Mouse (Mus musculus) cerebellum, postnatal 36 days (tissue): Measurements from ENCODE around the gene Stxbp5.
"Not testable (repeated sequence)": the region's sequence is repeated elsewhere in the genome, so short reads cannot be mapped to it uniquely, and the experiment has no call there.

ENCODE experiments used
- DNase-seq, 2 experiments: peaks; one replicate each; pipeline ENCODE4 v3.0.0; 2021 to 2022; ENCODE audit warnings: mixed read lengths in 2 of 2

The Stxbp5 gene

GRCm38 (mm10) chr10:9901071-9901696 is at the start of gene Stxbp5:
TSS of gene Stxbp5 (minus strand) at chr10:9901079.
- DNase-seq, result peak; percentile 85 to 86

DNA sequence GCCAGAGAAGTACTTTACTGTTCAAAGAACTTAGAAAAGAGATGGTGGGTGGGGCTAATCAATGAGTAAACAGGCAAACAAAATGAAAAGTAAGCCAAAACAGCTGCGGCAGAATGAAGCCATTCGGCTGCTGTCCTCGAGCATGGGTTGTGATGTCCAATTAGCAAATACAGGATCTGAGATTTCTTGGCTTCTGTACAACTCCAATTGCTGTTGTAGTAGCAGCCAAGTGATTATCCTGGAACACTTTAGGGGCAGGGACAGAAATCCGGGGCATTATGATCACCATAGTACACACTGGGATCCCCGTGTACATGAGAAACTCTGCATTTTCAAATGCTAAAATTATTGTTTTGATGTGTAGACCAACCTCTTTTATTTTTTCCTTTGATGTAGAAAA is 11.5 kb upstream of the Stxbp5 start:
- DNase-seq, result no peak

DNA sequence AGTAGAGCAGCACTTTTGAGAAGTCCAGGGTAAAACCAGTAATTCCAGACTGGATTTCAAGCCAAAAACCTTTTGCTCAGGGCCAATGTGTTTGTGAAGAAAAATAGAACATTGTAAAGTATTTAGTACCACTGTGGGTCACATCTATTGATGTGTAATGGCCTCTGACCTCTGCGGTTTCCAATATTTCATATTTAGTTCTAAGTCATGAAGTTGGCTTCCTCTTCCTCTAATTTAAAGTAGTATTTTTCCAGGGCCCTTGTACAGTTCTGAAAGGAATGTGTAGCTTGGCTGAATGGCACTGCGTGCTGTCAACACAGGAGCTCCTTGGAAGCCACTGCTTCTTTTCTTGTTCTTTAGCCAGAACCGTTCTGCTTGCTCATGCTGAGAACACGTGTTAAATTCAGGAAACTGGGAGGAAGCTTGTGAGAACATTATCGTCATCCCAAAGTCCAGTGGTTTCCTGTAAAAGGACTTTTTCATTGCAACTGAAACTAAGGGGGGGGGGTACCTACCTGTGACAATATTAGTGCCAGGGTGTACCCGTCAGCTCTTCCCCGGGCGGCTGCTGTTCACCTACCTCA is 7.1 kb upstream of the Stxbp5 start:
- DNase-seq, result no peak

DNA sequence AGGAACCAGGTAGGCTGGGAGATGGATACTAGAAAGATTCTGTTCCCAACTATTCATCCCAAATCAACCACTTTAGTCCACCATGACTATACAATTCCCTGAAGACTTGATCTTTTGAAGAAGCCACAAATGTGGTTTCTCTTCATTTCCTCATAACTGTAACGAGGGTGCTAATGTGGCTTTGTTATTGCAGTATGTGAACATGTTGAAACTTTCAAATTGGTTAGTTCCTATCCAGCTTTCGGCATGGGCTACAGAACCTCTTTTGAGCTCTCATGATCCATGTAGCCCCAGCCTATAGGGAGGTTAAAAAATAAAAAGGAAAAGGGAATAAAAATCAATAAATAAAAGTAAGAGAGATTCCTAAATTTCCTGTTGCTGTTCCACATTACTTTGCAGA is 6.6 kb upstream of the Stxbp5 start:
- no peak for DNase-seq

- no peak for DNase-seq
Measured at GRCm38 (mm10) chr10:9906185-9906584, 5.3 kb upstream of the Stxbp5 start.

DNA sequence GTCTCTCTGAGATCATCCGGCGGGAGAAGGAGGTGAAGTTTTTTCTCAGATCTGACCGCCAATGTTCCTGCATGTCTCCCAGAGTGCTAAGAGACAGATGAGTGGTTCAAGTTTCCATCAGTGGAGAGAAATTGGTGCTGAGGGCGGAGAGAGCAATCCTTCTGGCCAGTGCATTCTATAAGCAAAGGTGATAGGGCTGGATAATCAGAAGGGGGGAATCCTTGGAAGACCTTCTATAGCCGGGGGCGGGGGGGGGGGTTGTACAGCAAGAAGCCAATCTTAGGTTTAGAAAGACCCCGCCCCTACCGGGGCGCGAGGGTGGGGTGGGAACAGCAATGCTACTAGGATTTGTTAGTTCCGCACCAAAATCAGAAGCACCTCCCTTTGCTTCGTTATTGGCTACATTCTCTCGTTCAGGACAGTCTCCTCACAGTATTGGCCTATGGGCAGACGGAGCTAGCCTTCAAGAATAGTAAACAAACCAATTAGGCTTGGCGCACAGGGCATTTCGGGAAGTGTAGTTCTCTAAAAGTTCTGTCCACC is 889 bp upstream of the Stxbp5 start:
- DNase-seq, result peak; percentile 76 to 78

DNA sequence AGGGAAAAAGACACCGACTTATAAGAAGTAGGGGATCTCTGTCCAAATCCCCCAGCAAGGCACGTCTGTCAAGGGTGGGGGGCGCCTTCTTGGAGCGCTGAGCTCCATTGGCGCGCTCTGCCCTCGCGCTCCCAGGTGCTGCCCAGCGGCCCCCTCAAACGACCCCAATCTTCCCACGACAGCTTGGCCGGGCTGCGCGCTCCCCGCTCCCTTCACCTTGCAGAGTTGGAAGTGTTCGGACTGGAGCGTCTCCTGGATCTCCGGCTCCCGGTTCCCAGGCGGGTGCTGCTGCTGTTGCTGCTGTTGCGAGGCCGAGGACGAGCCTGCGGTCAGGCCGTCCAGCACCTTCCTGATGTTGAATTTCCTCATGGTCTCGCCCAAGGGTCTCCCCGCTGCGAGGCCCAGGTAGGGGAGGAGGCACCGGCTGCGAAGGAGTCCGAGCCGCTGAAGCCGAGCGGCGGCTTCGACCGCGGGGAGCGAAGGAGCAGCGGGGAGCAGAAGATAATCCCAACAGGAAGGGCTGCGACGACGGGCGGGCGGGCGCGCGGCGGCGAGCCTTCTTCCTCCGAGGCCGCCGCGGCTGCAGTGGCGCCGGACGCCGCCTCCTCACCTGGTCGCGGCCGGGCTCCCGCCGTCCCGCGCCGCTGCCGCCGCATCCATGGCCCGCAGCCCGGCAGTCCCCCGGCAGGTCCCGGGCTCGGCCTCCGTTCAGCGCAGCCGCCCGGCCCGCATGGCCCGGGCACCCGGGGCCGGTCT is 386 bp downstream of the Stxbp5 start:
- peak in 1 of 2 experiments; percentile 62 for DNase-seq

DNA sequence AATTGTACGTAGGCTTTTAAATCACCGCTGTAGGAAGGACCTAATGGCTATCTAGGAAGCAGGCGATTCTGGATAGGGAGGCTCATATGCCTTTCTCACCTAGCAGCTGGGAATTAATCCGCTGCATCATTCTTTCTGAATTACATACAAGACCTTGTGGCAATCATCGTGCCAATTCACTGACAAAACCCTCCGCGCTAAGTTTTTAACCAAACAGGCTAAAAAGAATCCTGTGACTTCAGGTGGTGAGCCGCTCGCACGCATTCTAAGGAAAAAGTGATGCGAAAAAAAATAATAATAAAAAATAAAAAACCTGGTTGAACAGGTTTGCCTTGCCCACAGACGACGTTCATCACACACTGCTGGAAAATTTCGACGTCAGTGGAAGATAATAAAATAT is 1.1 kb downstream of the Stxbp5 start:
- peak in 1 of 2 experiments; percentile 29 for DNase-seq

DNA sequence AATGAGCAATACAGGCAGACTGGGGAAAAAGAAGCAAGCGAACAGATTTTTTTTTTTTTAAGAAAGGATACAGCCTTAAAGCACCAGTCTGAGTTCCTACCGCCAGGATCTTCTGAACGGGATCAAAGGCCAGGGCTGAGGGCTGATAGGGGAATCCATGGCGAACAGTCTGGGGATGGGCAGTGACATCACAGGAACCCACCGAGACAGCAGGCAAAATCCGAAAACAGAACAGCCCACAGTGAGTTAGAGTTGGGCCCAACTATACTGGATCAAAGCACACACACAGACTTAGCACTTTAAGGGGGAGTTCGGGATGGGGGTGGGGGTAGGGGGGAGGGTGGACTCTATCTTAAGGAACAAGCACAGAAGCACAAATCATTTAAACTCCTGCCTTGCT is 1.8 kb downstream of the Stxbp5 start:
- DNase-seq, result no peak

GRCm38 (mm10) chr10:9897852-9898251 is 3.0 kb downstream of the Stxbp5 start:
- no peak for DNase-seq

- no peak for DNase-seq
Measured at GRCm38 (mm10) chr10:9893562-9893961, 7.3 kb downstream of the Stxbp5 start.

GRCm38 (mm10) chr10:9889651-9890050 is 11.2 kb downstream of the Stxbp5 start:
- DNase-seq, result no peak

GRCm38 (mm10) chr10:9888655-9889054 is 12.2 kb downstream of the Stxbp5 start:
- DNase-seq, result peak in 1 of 2 experiments; percentile 14

GRCm38 (mm10) chr10:9881781-9882320 is 19.0 kb downstream of the Stxbp5 start:
- DNase-seq, result not testable (repeated sequence)

DNA sequence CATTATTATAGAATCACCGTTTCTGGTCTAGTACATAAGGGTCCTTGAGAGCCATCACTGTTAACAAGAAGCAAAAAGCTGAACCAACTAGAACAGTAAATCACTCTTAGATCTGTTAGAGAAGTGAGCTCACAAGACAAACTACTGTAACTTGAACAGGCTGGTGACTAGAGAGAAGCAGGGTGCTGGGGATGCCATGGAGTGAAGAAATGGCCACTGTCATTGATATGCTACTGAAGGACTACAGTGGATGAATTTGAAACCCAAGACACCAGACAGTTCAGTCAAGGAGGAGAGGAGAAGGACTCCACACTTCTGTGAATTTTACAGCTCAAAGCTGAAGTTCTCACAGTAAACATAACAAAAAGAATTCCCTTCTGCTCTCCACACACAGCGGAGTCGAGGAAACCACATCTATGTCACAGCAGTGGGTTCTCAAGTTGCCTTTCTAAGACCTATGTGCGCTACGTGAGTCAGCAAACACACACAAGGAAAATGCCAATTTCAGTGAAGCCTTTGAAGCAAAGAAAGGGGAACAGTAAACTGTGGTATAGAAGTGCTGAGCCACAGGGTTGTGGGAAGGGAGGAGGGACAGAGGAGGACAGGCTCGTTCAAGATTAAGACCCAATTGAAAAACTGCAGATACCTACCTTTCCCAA is 20.7 kb downstream of the Stxbp5 start:
- DNase-seq, result no peak

- no peak for DNase-seq
Measured at GRCm38 (mm10) chr10:9878821-9879489, 21.9 kb downstream of the Stxbp5 start.

- DNase-seq, result no peak
Measured at GRCm38 (mm10) chr10:9875905-9876304, 25.0 kb downstream of the Stxbp5 start.

- peak; percentile 20 to 33 for DNase-seq
Measured at GRCm38 (mm10) chr10:9872143-9872542, 28.7 kb downstream of the Stxbp5 start.

- DNase-seq, result no peak
Measured at GRCm38 (mm10) chr10:9866793-9867579, 33.9 kb downstream of the Stxbp5 start.

- DNase-seq, result no peak
Measured at GRCm38 (mm10) chr10:9860022-9860421, 40.9 kb downstream of the Stxbp5 start.

- DNase-seq, result no peak
Measured at GRCm38 (mm10) chr10:9859476-9859875, 41.4 kb downstream of the Stxbp5 start.
